Mouse (Mus musculus) intestine, postnatal 0 days (tissue): ENCODE results near the gene Ankrd9. TPM values are rescaled to one million over a fixed set of nuclear protein-coding genes. Genes with fewer than 3 reads are reported as not detected.

Experiments
- ATAC-seq: fragments of 200-750 bp; cut with Nextera tagmentation; 2 replicates; pipeline ENCODE4 v1.8.0; 2017; ENCODE audit warnings: mild to moderate bottlenecking, moderate TSS enrichment, moderate library complexity
- H3K27ac ChIP-seq: fragments of 300-500 bp; sonication (generic); 2 replicates; pipeline ENCODE4 v1.5.1; 2014; ENCODE audit warnings: mild to moderate bottlenecking, low read depth, low read length, moderate library complexity
- H3K27me3 ChIP-seq: fragments of 300-500 bp; sonication (generic); replicated peaks from 2 replicates; pipeline ENCODE4 v1.6.1; 2014; ENCODE audit warnings: low read length, mixed read lengths; ENCODE audit not compliant: control insufficient read depth, insufficient read depth
- H3K36me3 ChIP-seq: fragments of 300-500 bp; sonication (generic); 2 replicates; pipeline ENCODE4 v1.6.1; 2014; ENCODE audit warnings: mild to moderate bottlenecking, moderate library complexity; ENCODE audit not compliant: control insufficient read depth, insufficient read depth
- H3K4me1 ChIP-seq: fragments of 300-500 bp; sonication (generic); replicated peaks from 2 replicates; pipeline ENCODE4 v1.6.1; 2014; ENCODE audit warnings: antibody characterized with exemption, low read length, mixed read lengths; ENCODE audit not compliant: control insufficient read depth, insufficient read depth
- H3K4me2 ChIP-seq: fragments of 300-500 bp; sonication (generic); replicated peaks from 2 replicates; pipeline ENCODE4 v1.6.1; 2014; ENCODE audit warnings: low read depth, mild to moderate bottlenecking, moderate library complexity
- H3K4me3 ChIP-seq: fragments of 300-500 bp; sonication (generic); 2 replicates; pipeline ENCODE4 v1.5.1; 2014; ENCODE audit warnings: low read depth, low read length
- H3K9ac ChIP-seq: fragments of 300-500 bp; sonication (generic); 2 replicates; pipeline ENCODE4 v1.6.1; 2014; ENCODE audit warnings: mild to moderate bottlenecking, low read depth, low read length
- H3K9me3 ChIP-seq: fragments of 300-500 bp; sonication (generic); 2 replicates; pipeline ENCODE4 v1.6.1; 2016; ENCODE audit warnings: mixed run types; ENCODE audit not compliant: control insufficient read depth
- CTCF ChIP-seq: sonication (generic); IDR thresholded peaks from 2 replicates; pipeline ENCODE4 v1.5.1; 2016; ENCODE audit warnings: low read depth, mild to moderate bottlenecking, control low read depth, antibody characterized with exemption, moderate library complexity
- WGBS: fragments of 180-500 bp; shearing (Covaris S2); extraction: QIAGEN DNeasy Blood & Tissue Kit; methylation state at CpG from one replicate; pipeline ENCODE4 v1.1.7; 2014; 5-methylcytosine and 5-hydroxymethylcytosine counted together
- polyA plus RNA-seq: library from polyadenylated mRNA; unstranded; fragments of >200 nt; fragmentation: Nextera tagmentation; extraction: Ambion mirVana; gene quantifications from 2 replicates; pipeline ENCODE4 v1.2.1, GENCODE M21; 2015

Gene Ankrd9
- polyA plus RNA-seq, 1 experiment from 2014 or later, result 76.3 TPM

DNA sequence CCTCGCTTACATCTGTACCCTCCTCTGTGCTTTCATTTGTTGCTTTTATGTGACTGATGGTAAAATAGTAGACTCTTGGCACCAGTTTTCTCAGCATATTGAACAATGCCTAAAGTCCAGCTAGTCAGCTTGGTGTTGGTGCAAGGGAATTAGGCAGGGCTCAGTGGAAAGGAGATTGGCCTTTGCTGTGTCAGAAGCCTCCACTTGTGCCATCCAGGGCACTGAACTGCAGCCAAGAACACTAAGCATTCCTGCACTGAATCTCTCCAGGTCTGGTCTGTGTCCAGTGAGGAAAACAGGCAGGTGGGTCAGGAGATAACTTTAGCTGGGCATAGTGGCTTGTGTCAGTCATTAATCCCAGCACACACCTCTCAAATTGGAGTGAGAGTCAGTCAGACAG is 29.4 kb downstream of the Ankrd9 start:
- H3K4me2 ChIP-seq, result no peak overlapping the region
- no peaks in the 10 kb centered on the region for H3K9me3 ChIP-seq

DNA sequence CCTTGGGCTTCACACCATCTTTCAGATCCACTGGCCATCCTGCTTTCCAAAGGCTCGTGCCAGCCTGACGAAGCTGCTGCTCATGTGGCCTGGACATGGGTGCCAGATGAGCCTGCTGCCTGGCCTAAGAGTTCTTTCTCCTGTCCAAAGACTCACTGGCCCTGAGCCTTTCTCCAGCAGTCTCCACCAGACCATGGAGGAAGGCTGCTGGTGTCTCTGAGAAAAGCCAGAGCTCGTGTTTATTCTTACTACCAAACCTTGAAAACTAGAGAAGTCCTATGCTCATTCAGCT is 30.0 kb downstream of the Ankrd9 start:
- no peak for ATAC-seq
- no peak overlapping the region for H3K9ac ChIP-seq
- H3K4me1 ChIP-seq, result no peaks in the 10 kb centered on the region
- WGBS, result 87% methylated on average over 3 of the region's 3 CpGs
- H3K36me3 ChIP-seq, result peaks cover 36% of the 10 kb centered on the region
- no peaks in the 10 kb centered on the region for H3K27me3 ChIP-seq
- H3K9me3 ChIP-seq, result no peaks in the 10 kb centered on the region
- no peak for TF ChIP-seq CTCF
- H3K4me3 ChIP-seq, result no peak overlapping the region
- H3K27ac ChIP-seq, result no peak overlapping the region
- H3K4me2 ChIP-seq, result no peak overlapping the region

More for the DNA sequence above, 29.4 kb downstream of the Ankrd9 start:
- no peak for ATAC-seq
- no peak overlapping the region for H3K27ac ChIP-seq
- H3K27me3 ChIP-seq, result no peaks in the 10 kb centered on the region
- H3K36me3 ChIP-seq, result peaks cover 35% of the 10 kb centered on the region
- no peak for TF ChIP-seq CTCF
- WGBS, result 95% methylated on average over 1 of the region's 1 CpGs
- no peak overlapping the region for H3K9ac ChIP-seq
- no peaks in the 10 kb centered on the region for H3K4me1 ChIP-seq
- H3K4me3 ChIP-seq, result no peak overlapping the region

- Histone ChIP-seq H3K4me1 (no peaks in the 10 kb centered on the region), H3K4me2 (no peak overlapping the region), H3K27me3 (no peaks in the 10 kb centered on the region), H3K36me3 (peaks cover 36% of the 10 kb centered on the region), H3K9me3 (no peaks in the 10 kb centered on the region), H3K4me3 (no peak overlapping the region), H3K27ac (no peak overlapping the region), H3K9ac (no peak overlapping the region)
- ATAC-seq, result no peak
- 89% methylated on average over 6 of the region's 6 CpGs for WGBS
- TF ChIP-seq CTCF, result no peak
Observed at GRCm38 (mm10) chr12:110948082-110948909, 30.5 kb downstream of the Ankrd9 start.

- H3K27me3 ChIP-seq, result no peaks in the 10 kb centered on the region
- H3K27ac ChIP-seq, result no peak overlapping the region
- H3K4me2 ChIP-seq, result no peak overlapping the region
- no peak for ATAC-seq
- no peak overlapping the region for H3K4me3 ChIP-seq
- H3K36me3 ChIP-seq, result peaks cover 45% of the 10 kb centered on the region
- no peaks in the 10 kb centered on the region for H3K4me1 ChIP-seq
- 89% methylated on average over 7 of the region's 7 CpGs for WGBS
- no peak overlapping the region for H3K9ac ChIP-seq
- H3K9me3 ChIP-seq, result no peaks in the 10 kb centered on the region
- no peak for TF ChIP-seq CTCF
Observed at GRCm38 (mm10) chr12:110946216-110946615, 32.6 kb downstream of the Ankrd9 start.

- H3K27me3 ChIP-seq, result no peaks in the 10 kb centered on the region
- H3K4me1 ChIP-seq, result no peaks in the 10 kb centered on the region
- no peak overlapping the region for H3K4me3 ChIP-seq
- TF ChIP-seq CTCF, result no peak
- peaks cover 45% of the 10 kb centered on the region for H3K36me3 ChIP-seq
- no peak overlapping the region for H3K4me2 ChIP-seq
- no peak for ATAC-seq
- no peak overlapping the region for H3K9ac ChIP-seq
- H3K27ac ChIP-seq, result no peak overlapping the region
- 96% methylated on average over 3 of the region's 3 CpGs for WGBS
- no peaks in the 10 kb centered on the region for H3K9me3 ChIP-seq
Observed at GRCm38 (mm10) chr12:110940869-110941268, 38.0 kb downstream of the Ankrd9 start.

GRCm38 (mm10) chr12:110939385-110939784 is 39.5 kb downstream of the Ankrd9 start:
- Histone ChIP-seq H3K27me3 (no peaks in the 10 kb centered on the region), H3K4me3 (no peak overlapping the region), H3K4me1 (no peaks in the 10 kb centered on the region), H3K9ac (no peak overlapping the region), H3K4me2 (no peak overlapping the region), H3K27ac (no peak overlapping the region), H3K9me3 (no peaks in the 10 kb centered on the region), H3K36me3 (peaks cover 41% of the 10 kb centered on the region)
- WGBS, result 93% methylated on average over 5 of the region's 5 CpGs
- ATAC-seq, result no peak
- TF ChIP-seq CTCF, result no peak
